Mouse (Mus musculus): ENCODE data around the gene Dao. TPM values are rescaled to one million over a fixed set of nuclear protein-coding genes. Genes with fewer than 3 reads are reported as not detected.

Gene Dao
- total RNA-seq, 2 experiments from 2014 or later = not detected

- DNase-seq (ENCODE audit: extremely low spot score in 1 of 2, low spot score in 1 of 2) = no peak
Measured at GRCm38 (mm10) chr5:114065161-114065560, 61.7 kb downstream of the Dao start, which contains the start of gene Usp30. Usp30 (plus strand) TSS chr5:114065461.

GRCm38 (mm10) chr5:114066601-114067000 lies 63.1 kb downstream of the Dao start:
- DNase-seq (ENCODE audit: extremely low spot score in 1 of 2, low spot score in 1 of 2) = no peak

DNA sequence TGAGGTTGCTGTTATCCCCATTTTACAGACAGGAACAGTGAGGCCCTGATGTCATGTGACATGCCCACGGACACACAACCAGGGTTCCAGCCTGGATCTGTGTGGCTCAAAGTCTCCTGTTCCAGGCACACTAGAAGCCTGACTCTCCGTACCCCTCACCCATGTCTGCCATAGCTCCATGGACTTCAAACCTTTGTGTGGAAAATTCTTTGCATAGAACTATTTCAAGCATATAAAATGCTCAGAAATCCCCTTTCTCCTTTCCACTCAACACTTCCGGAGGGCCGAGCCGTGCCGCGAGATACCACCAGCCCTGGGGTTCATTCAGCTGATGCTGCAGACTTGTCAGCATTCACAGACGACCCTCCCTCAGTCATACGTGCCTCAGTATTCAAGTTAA lies 64.0 kb downstream of the Dao start:
- DNase-seq (ENCODE audit: extremely low spot score in 1 of 2, low spot score in 1 of 2) = no peak

DNA sequence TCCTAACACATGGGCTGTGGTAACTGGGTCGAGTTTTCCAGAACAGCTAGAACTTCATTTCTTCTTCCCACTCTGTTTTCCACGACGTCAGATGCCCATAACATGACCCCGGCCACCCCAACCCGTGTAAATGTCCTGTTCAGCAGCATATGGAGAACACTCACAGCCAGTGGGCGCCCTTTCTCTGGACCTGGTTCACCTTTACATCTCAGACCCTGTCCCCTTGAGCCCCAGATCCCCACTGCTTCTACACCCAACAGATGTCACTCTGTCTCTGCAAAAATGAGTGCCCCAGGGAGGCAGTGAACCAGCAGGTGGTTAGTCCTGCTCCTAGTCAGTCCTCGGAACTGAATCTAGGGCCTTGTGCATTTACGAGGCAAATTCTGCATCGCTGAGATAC lies 64.5 kb downstream of the Dao start:
- DNase-seq (ENCODE audit: extremely low spot score in 1 of 2, low spot score in 1 of 2) = no peak

GRCm38 (mm10) chr5:114070858-114071257 lies 67.4 kb downstream of the Dao start:
- DNase-seq (ENCODE audit: extremely low spot score in 1 of 2, low spot score in 1 of 2) = no peak

- no peak for DNase-seq (ENCODE audit: extremely low spot score in 1 of 2, low spot score in 1 of 2)
Measured at GRCm38 (mm10) chr5:114072262-114072661, 68.8 kb downstream of the Dao start.

Other genes starting within 250 kb of the Dao start
- 10 to 100 TPM; 41.0 to 47.6 TPM for gene Sart3, start 231.2 kb upstream of the Dao start, total RNA-seq (2021)
- 100 to 1,000 TPM; 115 to 126 TPM for gene Iscu, start 231.0 kb upstream of the Dao start, total RNA-seq (2021)
- 10 to 100 TPM; 18.4 to 23.9 TPM for gene Tmem119, start 203.2 kb upstream of the Dao start, total RNA-seq (2021)
- 10 to 100 TPM; 29.3 to 33.5 TPM for gene Selplg, start 171.1 kb upstream of the Dao start, total RNA-seq (2021)
- gene Coro1c, start 94.9 kb upstream of the Dao start, total RNA-seq (2021) = 10 to 100 TPM; 82.7 to 91.6 TPM
- gene Ssh1, start 9.8 kb upstream of the Dao start, total RNA-seq (2021) = 10 to 100 TPM; 22.9 to 27.6 TPM
- gene Usp30, start 61.8 kb downstream of the Dao start, total RNA-seq (2021) = 10 to 100 TPM; 35.5 to 40.0 TPM
- 100 to 1,000 TPM; 169 to 187 TPM for gene Svop, start 87.9 kb downstream of the Dao start, total RNA-seq (2021)
- gene Alkbh2, start 124.5 kb downstream of the Dao start, total RNA-seq (2021) = 1 to 10 TPM; 3.8 to 4.2 TPM
- 1 to 10 TPM; 3.4 to 3.5 TPM for gene Ung, start 126.7 kb downstream of the Dao start, total RNA-seq (2021)
- gene Acacb, start 142.8 kb downstream of the Dao start, total RNA-seq (2021) = 1 to 10 TPM; 6.1 to 6.5 TPM

Measured in layer of hippocampus, postnatal 25 days (tissue).